Mouse (Mus musculus) lung, postnatal 0 days (tissue): ENCODE results near the gene Kdm4b.

Experiments used
- CTCF ChIP-seq: IDR thresholded peaks from 2 replicates; pipeline ENCODE4 v1.5.1; 2016; ENCODE audit warnings: antibody characterized with exemption, mild to moderate bottlenecking
- EP300 ChIP-seq: IDR thresholded peaks from 2 replicates; pipeline ENCODE4 v1.6.1; 2016; ENCODE audit warnings: antibody characterized with exemption, mild to moderate bottlenecking, control low read depth

- peak; percentile 61 for TF ChIP-seq CTCF
- no peak for TF ChIP-seq EP300
These were observed 13.0 kb downstream of the Kdm4b start for GRCm38 (mm10) chr17:56338909-56339308.
